Mouse (Mus musculus) liver, postnatal 0 days (tissue): ENCODE data around the gene Tprgl.

Experiments used
- CTCF ChIP-seq: sonication (generic); IDR thresholded peaks from 2 replicates; pipeline ENCODE4 v1.5.1; 2016; ENCODE audit warnings: antibody characterized with exemption, low read depth
- EP300 ChIP-seq: IDR thresholded peaks from 2 replicates; pipeline ENCODE4 v1.6.1; 2016; ENCODE audit warnings: antibody characterized with exemption, low read depth, mild to moderate bottlenecking

DNA sequence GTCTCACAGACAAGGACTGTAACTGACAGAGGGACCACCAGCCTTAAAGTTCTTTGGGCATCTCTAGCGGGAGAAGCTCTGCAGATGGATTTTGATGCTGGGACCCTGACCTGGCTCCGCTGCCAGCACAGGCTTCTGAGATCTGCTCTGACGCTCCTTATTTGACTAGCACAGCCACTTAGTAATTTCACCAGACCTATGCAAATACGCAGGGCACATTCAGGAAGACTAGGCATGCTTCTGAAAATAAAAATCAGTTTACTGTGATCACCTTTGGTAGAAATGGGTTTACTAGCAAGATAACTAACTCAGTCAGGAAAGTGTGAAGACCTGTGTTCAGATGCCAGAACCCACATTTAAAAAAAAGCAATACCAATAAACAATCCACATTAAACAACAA is 28.6 kb downstream of the Tprgl start:
- TF ChIP-seq CTCF = no peak
- no peak for TF ChIP-seq EP300
